ENCODE assay signal across 8 mouse cellular contexts in the genomic region with DNA sequence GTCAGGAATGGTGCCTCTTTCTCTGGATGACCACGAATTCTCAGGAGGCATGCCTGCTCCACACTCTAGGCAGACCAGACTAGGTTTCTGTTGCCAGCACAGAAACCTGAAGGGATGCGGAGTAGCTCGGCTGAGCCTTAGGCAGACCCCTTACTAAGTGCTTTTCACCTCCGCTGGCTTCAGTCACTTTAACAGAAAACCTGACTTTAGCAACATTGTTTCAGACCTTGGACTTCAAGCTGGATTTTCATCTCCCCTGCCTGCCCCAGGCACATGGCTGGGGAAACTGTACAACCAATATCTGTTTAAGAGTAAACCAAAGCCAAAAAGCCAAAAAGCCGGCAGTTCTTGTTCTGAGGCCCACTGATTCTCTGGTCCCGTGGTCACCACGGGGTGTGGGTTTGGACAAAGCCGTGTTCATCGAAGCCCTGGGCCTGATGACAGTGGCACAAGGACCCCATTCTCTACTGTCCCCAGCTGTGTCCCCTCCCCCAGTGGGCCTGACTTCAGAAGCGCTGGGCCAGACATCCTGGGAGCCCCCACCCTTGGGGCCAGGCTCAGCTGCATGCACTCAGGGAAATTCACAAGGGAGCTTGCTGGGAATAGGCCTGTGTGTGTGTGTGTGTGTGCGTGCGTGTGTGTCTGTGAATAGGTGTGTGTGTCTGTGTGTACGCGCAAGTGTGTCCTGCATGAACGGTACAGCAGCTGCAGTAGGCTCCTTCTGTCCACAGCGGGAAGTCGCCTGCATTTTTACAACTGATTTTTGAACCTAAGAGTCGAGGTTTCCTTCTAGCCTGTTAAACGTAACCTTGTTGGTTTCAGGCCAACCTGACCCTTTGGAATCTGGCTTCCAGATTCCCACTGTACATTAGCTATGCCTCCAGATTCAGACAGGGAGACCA. TPM values are rescaled to one million over a fixed set of nuclear protein-coding genes. Genes with fewer than 3 reads are reported as not detected.
DNase-seq lines count a peak whose midpoint lies in the region; ATAC-seq and TF ChIP-seq lines count a peak whose summit lies in the region.

No protein-coding gene starts in this region.

- 0 out of 2 replicates have a peak, but pooled peaks have one; percentile 16 for TF ChIP-seq POLR2A in embryonic fibroblast, embryonic 13.5 days (IDR thresholded peaks at IDR 0.05; ENCODE audit: low read depth, low read length)

- WGBS in hindbrain, embryonic 15.5 days, result 29% methylated on average over 19 of the region's 19 CpGs
- 31% methylated on average over 19 of the region's 19 CpGs for WGBS in neural tube, embryonic 12.5 days

- H3K4me2 ChIP-seq in hindbrain, embryonic 15.5 days, result no peak overlapping the region
- peak overlapping the region; percentile 78 for H3K4me2 ChIP-seq in neural tube, embryonic 12.5 days (replicated peaks)

- H3K9ac ChIP-seq in hindbrain, embryonic 15.5 days, result no peak overlapping the region
- peak overlapping the region; percentile 60 for H3K9ac ChIP-seq in neural tube, embryonic 12.5 days

- no peaks in the 10 kb centered on the region for H3K36me3 ChIP-seq in hindbrain, embryonic 15.5 days
- H3K36me3 ChIP-seq in neural tube, embryonic 12.5 days, result no peaks in the 10 kb centered on the region

- peak; percentile 52 for ATAC-seq in hindbrain, embryonic 15.5 days (ENCODE audit: low FRiP score, low read depth)
- ATAC-seq in neural tube, embryonic 12.5 days (ENCODE audit: low FRiP score, low read depth), result peak; percentile 77

- intact Hi-C loops in left cerebral cortex, postnatal 36 days (cut with DNase I), result no loop called here
- intact Hi-C loops in left cerebral cortex, adult 2 months (cut with DNase I), result no loop called here

- DNase-seq in left cerebral cortex, adult 11 months (ENCODE audit: low spot score), result peak; percentile 82
- no peak for DNase-seq in left cerebral cortex, postnatal 36 days (ENCODE audit: low spot score in 2 of 2)
- peak in 1 of 2 experiments; percentile 68 for DNase-seq in left cerebral cortex, adult 2 months (ENCODE audit: extremely low spot score in 1 of 2, low spot score in 2 of 2)
- DNase-seq in thymus, postnatal 25 days, result no peak
- no peak for DNase-seq in adrenal gland, adult 18-20 months (ENCODE audit: low spot score in 2 of 2)

- H3K4me1 ChIP-seq in embryonic fibroblast, embryonic 13.5 days (ENCODE audit: control insufficient read depth, insufficient read depth, low read length), result 0 out of 2 replicates have a peak, but pooled peaks cover 9% of the 10 kb centered on the region
- H3K4me1 ChIP-seq in hindbrain, embryonic 15.5 days (replicated peaks), result peaks cover 63% of the 10 kb centered on the region
- peaks cover 81% of the 10 kb centered on the region for H3K4me1 ChIP-seq in neural tube, embryonic 12.5 days

- H3K4me3 ChIP-seq in embryonic fibroblast, embryonic 13.5 days (ENCODE audit: insufficient read depth, low read length), result no peak overlapping the region
- H3K4me3 ChIP-seq in hindbrain, embryonic 15.5 days, result no peak overlapping the region
- H3K4me3 ChIP-seq in left cerebral cortex, adult 2 months, result no peak overlapping the region
- H3K4me3 ChIP-seq in neural tube, embryonic 12.5 days, result no peak overlapping the region

- H3K27ac ChIP-seq in embryonic fibroblast, embryonic 13.5 days (ENCODE audit: insufficient read depth, low read length), result no peak overlapping the region
- peak overlapping the region; percentile 66 for H3K27ac ChIP-seq in hindbrain, embryonic 15.5 days (replicated peaks)
- peak overlapping the region; percentile 71; the same call in 1 of the 2 replicates for H3K27ac ChIP-seq in left cerebral cortex, adult 2 months
- H3K27ac ChIP-seq in neural tube, embryonic 12.5 days, result peak overlapping the region; percentile 89

- no peaks in the 10 kb centered on the region for H3K27me3 ChIP-seq in hindbrain, embryonic 15.5 days
- H3K27me3 ChIP-seq in neural tube, embryonic 12.5 days (replicated peaks), result no peaks in the 10 kb centered on the region

- no peak for TF ChIP-seq CTCF in embryonic fibroblast, embryonic 13.5 days (IDR thresholded peaks at IDR 0.05; ENCODE audit: borderline replicate concordance, insufficient read depth, low read length)
- no peak for TF ChIP-seq CTCF in left cerebral cortex, adult 2 months (IDR thresholded peaks at IDR 0.05)

- no peaks in the 10 kb centered on the region for H3K9me3 ChIP-seq in hindbrain, embryonic 15.5 days
- H3K9me3 ChIP-seq in neural tube, embryonic 12.5 days, result no peaks in the 10 kb centered on the region

RNA-seq across cellular contexts. Expression of gene Bahcc1, which starts 8.9 kb away (rescaled TPM):
- 10 to 100 TPM; 15.3 to 20.9 TPM for total RNA-seq in left cerebral cortex, postnatal 36 days (2021)
- polyA plus RNA-seq in embryonic fibroblast, embryonic 13.5 days (2011; ENCODE audit: insufficient read length, low read depth, missing spikeins), result 17.9 and 18.6 TPM in 2 replicates
- 11.5 and 12.5 TPM in 2 replicates for polyA plus RNA-seq in hindbrain, embryonic 15.5 days (2015; fragmentation: Nextera tagmentation; extraction: Ambion mirVana)
- 10 to 100 TPM; 20.6 to 21.3 TPM for total RNA-seq in left cerebral cortex, adult 2 months (2021)
- polyA plus RNA-seq in neural tube, embryonic 12.5 days (2016; fragmentation: Nextera tagmentation; extraction: Ambion mirVana), result 21.6 and 22.8 TPM in 2 replicates
- total RNA-seq in adrenal gland, adult 18-20 months (2021), result 1 to 10 TPM; 7.8 to 8.9 TPM
